Mouse (Mus musculus) liver, adult 2 months (tissue): ENCODE results near the gene Cbx4. TPM values are rescaled to one million over a fixed set of nuclear protein-coding genes. Genes with fewer than 3 reads are reported as not detected.

Experiments
- DNase-seq: peaks from one replicate; pipeline ENCODE4 v3.0.0-alpha.2; 2011; ENCODE audit warnings: low read depth, low spot score; ENCODE audit errors: extremely low read depth
- H3K27ac ChIP-seq: fragments of 200-500 bp; replicated peaks from 2 replicates; pipeline ENCODE4 v1.5.1; 2012; ENCODE audit warnings: low read depth, mild to moderate bottlenecking, control low read depth, inconsistent platforms, low read length; ENCODE audit not compliant: insufficient read depth
- H3K27me3 ChIP-seq: fragments of 200-500 bp; 2 replicates; pipeline ENCODE4 v1.6.1; 2012; ENCODE audit warnings: mild to moderate bottlenecking, moderate library complexity, low read length, inconsistent platforms; ENCODE audit not compliant: control insufficient read depth, insufficient read depth
- H3K36me3 ChIP-seq: fragments of 200-500 bp; 2 replicates; pipeline ENCODE4 v1.6.1; 2012; ENCODE audit warnings: low read length, inconsistent platforms; ENCODE audit not compliant: control insufficient read depth, insufficient read depth
- H3K4me1 ChIP-seq: fragments of 200-500 bp; 2 replicates; pipeline ENCODE4 v1.6.1; 2011; ENCODE audit warnings: low read length; ENCODE audit not compliant: control insufficient read depth, insufficient read depth
- H3K4me3 ChIP-seq: fragments of 200-500 bp; 2 replicates; pipeline ENCODE4 v1.5.1; 2011; ENCODE audit warnings: low read depth, mild to moderate bottlenecking, control low read depth, low read length, moderate library complexity; ENCODE audit not compliant: insufficient read depth
- H3K79me2 ChIP-seq: fragments of 200-500 bp; 2 replicates; pipeline ENCODE4 v1.6.1; 2012; ENCODE audit warnings: inconsistent platforms, mild to moderate bottlenecking, low read length, moderate library complexity; ENCODE audit not compliant: control insufficient read depth, insufficient read depth
- H3K9ac ChIP-seq: fragments of 200-500 bp; 2 replicates; pipeline ENCODE4 v1.6.1; 2012; ENCODE audit warnings: low read depth, mild to moderate bottlenecking, control low read depth, inconsistent platforms, low read length
- CTCF ChIP-seq: fragments of 200-500 bp; IDR thresholded peaks from 2 replicates; pipeline ENCODE4 v1.5.1; 2011; ENCODE audit warnings: low read depth, low read length, control low read depth
- POLR2A ChIP-seq: fragments of 200-500 bp; IDR thresholded peaks from 2 replicates; pipeline ENCODE4 v1.6.1; 2011; ENCODE audit warnings: low read length, control low read depth; ENCODE audit not compliant: insufficient read depth; ENCODE audit errors: extremely low read depth
- WGBS: fragments of 180-500 bp; shearing (Covaris S2); methylation state at CpG from one replicate; pipeline ENCODE4 v1.1.7; 2018; 5-methylcytosine and 5-hydroxymethylcytosine counted together
- polyA plus RNA-seq: library from polyadenylated mRNA; depleted of rRNA; stranded (reverse); fragments of >200 nt; gene quantifications from 2 replicates; pipeline ENCODE4 v1.2.3, GENCODE M21; 2012
- total RNA-seq: library from RNA; depleted of rRNA; stranded (reverse); fragments of >200 nt; gene quantifications from 2 replicates; pipeline ENCODE4 v1.2.3, GENCODE M21; 2014

The Cbx4 gene
- total and polyA plus RNA-seq, 2 experiments: 2.9 to 8.2 TPM

- Histone ChIP-seq H3K36me3 (no peaks in the 10 kb centered on the region), H3K79me2 (no peaks in the 10 kb centered on the region), H3K27ac (peak overlapping the region; percentile 73), H3K9ac (peak overlapping the region; percentile 13), H3K4me1 (peaks cover 22% of the 10 kb centered on the region), H3K27me3 (no peaks in the 10 kb centered on the region), H3K4me3 (peak overlapping the region; percentile 5; the same call in 1 of the 2 replicates)
- TF ChIP-seq CTCF: peak; percentile 71
- TF ChIP-seq POLR2A: 0 out of 2 replicates have a peak, but pooled peaks have one; percentile 13
- WGBS: 4% methylated on average over 23 of the region's 23 CpGs
- DNase-seq: peak; percentile 96
These were observed 40.2 kb upstream of the Cbx4 start for GRCm38 (mm10) chr11:119125929-119126861.

DNA sequence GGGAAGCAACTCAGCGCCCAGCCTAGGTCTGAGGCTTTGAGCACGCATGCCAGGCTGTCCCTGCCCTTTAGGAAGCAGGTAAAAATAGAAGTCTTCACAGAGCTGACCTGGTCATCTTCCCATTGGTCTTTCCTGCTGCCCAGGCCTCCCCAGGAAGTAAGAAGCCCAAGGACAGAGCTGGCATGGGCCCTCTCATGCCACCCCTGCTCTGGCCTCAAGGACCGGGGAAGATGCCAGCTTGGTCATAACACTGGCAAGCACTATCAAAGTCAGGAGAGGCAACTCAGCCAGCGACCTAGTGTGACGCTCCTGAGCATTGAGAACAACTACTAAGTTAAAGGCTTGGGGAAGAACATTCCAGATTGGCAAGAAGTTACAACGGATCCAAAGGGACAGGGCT, 38.5 kb upstream of the Cbx4 start:
- H3K4me3 ChIP-seq: no peak overlapping the region
- no peaks in the 10 kb centered on the region for H3K27me3 ChIP-seq
- no peak overlapping the region for H3K9ac ChIP-seq
- WGBS: 70% methylated on average over 6 of the region's 6 CpGs
- TF ChIP-seq CTCF: no peak
- TF ChIP-seq POLR2A: no peak
- no peak overlapping the region for H3K27ac ChIP-seq
- DNase-seq: peak; percentile 26
- H3K4me1 ChIP-seq: peaks cover 22% of the 10 kb centered on the region
- H3K36me3 ChIP-seq: no peaks in the 10 kb centered on the region
- H3K79me2 ChIP-seq: no peaks in the 10 kb centered on the region

DNA sequence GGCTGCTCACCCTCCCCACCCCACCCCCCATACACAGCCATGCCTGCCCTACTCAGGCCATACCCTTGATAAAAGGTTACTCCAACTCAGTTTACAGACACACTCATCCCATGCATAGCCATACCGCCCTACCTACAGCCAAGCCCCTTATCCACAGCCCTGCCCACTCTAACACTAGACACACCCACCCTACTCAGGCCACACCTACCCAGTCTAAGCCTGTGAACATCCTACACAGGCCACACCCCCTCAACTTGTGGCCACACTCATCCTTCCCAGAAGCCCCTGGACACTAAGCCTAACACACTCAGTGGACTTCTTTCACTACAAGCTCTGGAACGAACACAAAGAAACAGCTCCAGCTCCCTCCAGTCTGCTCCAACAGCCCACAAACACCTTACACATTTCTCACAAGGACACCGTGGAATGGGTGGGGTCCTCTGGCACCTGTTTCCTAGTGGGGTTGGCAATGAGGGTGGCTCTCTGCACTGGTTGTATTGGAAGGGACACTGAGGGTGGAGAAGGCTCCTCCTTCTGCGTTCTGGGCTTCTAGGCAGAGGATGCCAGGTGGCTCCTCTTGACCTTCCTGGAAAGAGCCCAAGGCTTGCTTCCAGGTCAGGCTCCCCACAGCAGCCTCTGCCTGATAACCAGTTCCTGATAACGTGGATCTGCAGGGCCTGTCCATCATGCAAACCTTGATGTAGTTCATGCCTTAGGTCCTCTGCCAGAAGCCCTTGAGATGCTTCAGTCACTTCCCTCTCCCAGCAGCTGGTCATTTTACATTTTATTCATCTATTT, 37.7 kb upstream of the Cbx4 start:
- WGBS: 58% methylated on average over 5 of the region's 5 CpGs
- Histone ChIP-seq H3K4me3 (no peak overlapping the region), H3K4me1 (peaks cover 22% of the 10 kb centered on the region), H3K79me2 (no peaks in the 10 kb centered on the region), H3K9ac (no peak overlapping the region), H3K27me3 (no peaks in the 10 kb centered on the region), H3K27ac (no peak overlapping the region), H3K36me3 (no peaks in the 10 kb centered on the region)
- peak; percentile 51 for DNase-seq
- TF ChIP-seq CTCF: no peak
- TF ChIP-seq POLR2A: no peak

DNA sequence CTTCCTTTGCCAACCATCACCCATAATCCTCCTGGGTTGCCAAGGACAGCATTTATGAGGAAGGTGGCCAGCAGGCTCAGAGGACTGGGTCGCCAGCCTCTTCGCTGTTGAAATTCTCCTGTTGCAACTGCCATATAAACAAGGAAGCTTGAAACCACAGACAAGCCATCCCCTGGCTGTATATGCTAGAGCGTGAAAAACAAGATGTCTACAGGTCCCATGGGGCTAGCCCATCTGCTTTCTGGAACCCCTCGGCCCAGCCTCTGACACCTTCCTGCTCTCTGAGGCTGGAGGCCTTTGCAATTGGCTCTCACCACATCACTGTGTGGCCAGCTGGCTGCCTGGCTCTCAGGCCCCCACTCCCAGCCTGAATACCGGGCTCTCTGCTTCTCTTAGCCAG, 36.4 kb upstream of the Cbx4 start:
- no peak overlapping the region for H3K4me3 ChIP-seq
- no peaks in the 10 kb centered on the region for H3K36me3 ChIP-seq
- peaks cover 14% of the 10 kb centered on the region for H3K4me1 ChIP-seq
- WGBS: 83% methylated on average over 5 of the region's 5 CpGs
- no peak for DNase-seq
- no peaks in the 10 kb centered on the region for H3K79me2 ChIP-seq
- no peak for TF ChIP-seq POLR2A
- no peak for TF ChIP-seq CTCF
- no peaks in the 10 kb centered on the region for H3K27me3 ChIP-seq
- H3K9ac ChIP-seq: no peak overlapping the region
- no peak overlapping the region for H3K27ac ChIP-seq

- H3K4me3 ChIP-seq: no peak overlapping the region
- no peak overlapping the region for H3K9ac ChIP-seq
- WGBS: 91% methylated on average over 7 of the region's 7 CpGs
- DNase-seq: no peak
- H3K27ac ChIP-seq: no peak overlapping the region
- H3K27me3 ChIP-seq: no peaks in the 10 kb centered on the region
- no peaks in the 10 kb centered on the region for H3K36me3 ChIP-seq
- TF ChIP-seq CTCF (no peak), POLR2A (no peak)
- H3K4me1 ChIP-seq: no peaks in the 10 kb centered on the region
- no peaks in the 10 kb centered on the region for H3K79me2 ChIP-seq
These were observed 32.9 kb upstream of the Cbx4 start for GRCm38 (mm10) chr11:119118905-119119304.
